Comparison of ENCODE assay signal across 8 mouse cellular contexts in the genomic region with DNA sequence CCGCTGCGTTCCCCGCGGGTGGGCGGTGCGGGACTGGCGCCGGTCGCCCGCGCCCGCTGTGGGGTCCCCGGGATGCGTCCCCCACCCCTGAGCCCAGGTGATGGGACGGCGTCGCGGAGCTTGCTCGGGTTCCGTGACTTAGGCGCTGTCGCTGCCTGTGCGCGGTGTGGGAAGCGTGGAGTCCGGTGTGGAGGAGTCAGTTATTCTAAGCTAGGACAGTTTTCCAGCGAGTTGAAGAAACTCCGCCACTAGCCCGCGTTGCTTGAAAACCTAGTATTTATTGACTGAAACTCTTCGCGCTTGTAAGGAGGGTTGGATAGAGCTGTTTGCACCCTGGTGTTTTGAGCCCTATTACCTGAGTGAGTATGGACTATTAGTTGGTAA. TPM values are rescaled to one million over a fixed set of nuclear protein-coding genes. Genes with fewer than 3 reads are reported as not detected.
DNase-seq lines count a peak whose midpoint lies in the region; ATAC-seq and TF ChIP-seq lines count a peak whose summit lies in the region.

No protein-coding gene starts in this region.

- no peak for DNase-seq in gastrocnemius, adult 2 months
- no peak for DNase-seq in gastrocnemius, postnatal 14 days
- DNase-seq in testis, postnatal 10 days (ENCODE audit: low spot score), result no peak
- DNase-seq in gastrocnemius, postnatal 36 days, result no peak
- DNase-seq in thymus, adult 18-20 months, result no peak

- intact Hi-C loops in gastrocnemius, adult 2 months (cut with DNase I), result loop anchor here (5.0 kb wide), 1 partner anchor 219 kb away; no protein-coding TSS in a partner anchor
- intact Hi-C loops in gastrocnemius, postnatal 14 days (cut with DNase I; ENCODE audit: low total_unique reads), result loop anchor here (5.0 kb wide), 1 partner anchor 81 kb away; no protein-coding TSS in a partner anchor
- intact Hi-C loops in gastrocnemius, postnatal 36 days (cut with DNase I), result loop anchor here (2.0 kb wide), 1 partner anchor 80 kb away; no protein-coding TSS in a partner anchor

- 0% methylated on average over 31 of the region's 32 CpGs for WGBS in hindbrain, embryonic 13.5 days
- under 1% methylated on average over 32 of the region's 32 CpGs for WGBS in midbrain, embryonic 15.5 days

- H3K9me3 ChIP-seq in hindbrain, embryonic 13.5 days, result no peaks in the 10 kb centered on the region
- H3K9me3 ChIP-seq in midbrain, embryonic 15.5 days, result no peaks in the 10 kb centered on the region

- no peaks in the 10 kb centered on the region; the same call in 1 of the 2 replicates for H3K4me1 ChIP-seq in testis, adult 2 months (ENCODE audit: control insufficient read depth, insufficient read depth, low read length)
- H3K4me1 ChIP-seq in hindbrain, embryonic 13.5 days (replicated peaks), result peaks cover 26% of the 10 kb centered on the region
- peaks cover 34% of the 10 kb centered on the region for H3K4me1 ChIP-seq in midbrain, embryonic 15.5 days

- H3K9ac ChIP-seq in hindbrain, embryonic 13.5 days, result peak overlapping the region; percentile 84
- peak overlapping the region; percentile 70 for H3K9ac ChIP-seq in midbrain, embryonic 15.5 days

- peak overlapping the region; percentile 95 for H3K27ac ChIP-seq in gastrocnemius, adult 2 months
- peak overlapping the region; percentile 77 for H3K27ac ChIP-seq in testis, adult 2 months (ENCODE audit: control insufficient read depth, insufficient read depth, low read depth, low read length)
- H3K27ac ChIP-seq in hindbrain, embryonic 13.5 days, result peak overlapping the region; percentile 84
- peak overlapping the region; percentile 72 for H3K27ac ChIP-seq in midbrain, embryonic 15.5 days

- peak; percentile 46 for ATAC-seq in hindbrain, embryonic 13.5 days (ENCODE audit: low FRiP score)
- ATAC-seq in midbrain, embryonic 15.5 days (replicated peaks), result peak; percentile 58

- TF ChIP-seq POLR2A in testis, adult 2 months (IDR thresholded peaks at IDR 0.05; ENCODE audit: control insufficient read depth, low read depth, low read length), result no peak; the same call in 1 of the 2 replicates

- no peaks in the 10 kb centered on the region for H3K36me3 ChIP-seq in testis, adult 2 months (ENCODE audit: control insufficient read depth, insufficient read depth, low read length)
- H3K36me3 ChIP-seq in hindbrain, embryonic 13.5 days, result 0 out of 2 replicates have a peak, but pooled peaks cover 4% of the 10 kb centered on the region
- no peaks in the 10 kb centered on the region for H3K36me3 ChIP-seq in midbrain, embryonic 15.5 days (replicated peaks)

- no peaks in the 10 kb centered on the region for H3K27me3 ChIP-seq in testis, adult 2 months (ENCODE audit: control insufficient read depth, insufficient read depth, low read length)
- H3K27me3 ChIP-seq in hindbrain, embryonic 13.5 days, result no peaks in the 10 kb centered on the region
- H3K27me3 ChIP-seq in midbrain, embryonic 15.5 days (replicated peaks), result no peaks in the 10 kb centered on the region

- H3K4me3 ChIP-seq in gastrocnemius, adult 2 months, result peak overlapping the region; percentile 80
- peak overlapping the region; percentile 94 for H3K4me3 ChIP-seq in testis, adult 2 months (ENCODE audit: control insufficient read depth, low read depth, low read length)
- H3K4me3 ChIP-seq in hindbrain, embryonic 13.5 days, result peak overlapping the region; percentile 84
- H3K4me3 ChIP-seq in midbrain, embryonic 15.5 days, result peak overlapping the region; percentile 87

- TF ChIP-seq CTCF in gastrocnemius, adult 2 months (IDR thresholded peaks at IDR 0.05), result no peak
- no peak for TF ChIP-seq CTCF in testis, adult 2 months (IDR thresholded peaks at IDR 0.05; ENCODE audit: control insufficient read depth, insufficient read depth, insufficient replicate concordance, low read depth, low read length)

- H3K4me2 ChIP-seq in hindbrain, embryonic 13.5 days, result peak overlapping the region; percentile 71
- peak overlapping the region; percentile 87 for H3K4me2 ChIP-seq in midbrain, embryonic 15.5 days

RNA-seq across cellular contexts. Expression of a gene that starts 0.6 kb away (rescaled TPM):
- total RNA-seq in gastrocnemius, adult 2 months (2021), result 1 to 10 TPM; 2.4 to 3.2 TPM
- 1 to 10 TPM; 2.1 to 2.5 TPM for total RNA-seq in gastrocnemius, postnatal 14 days (2021)
- 10.7 and 12.1 TPM in 2 replicates for polyA plus RNA-seq in testis, adult 2 months (2012; rRNA removed)
- 3.0 TPM in 2 replicates for polyA plus RNA-seq in hindbrain, embryonic 13.5 days (2015; fragmentation: Nextera tagmentation; extraction: Ambion mirVana)
- polyA plus RNA-seq in midbrain, embryonic 15.5 days (2015; fragmentation: Nextera tagmentation; extraction: Ambion mirVana), result 2.3 and 2.5 TPM in 2 replicates
- total RNA-seq in gastrocnemius, postnatal 36 days (2021), result 1 to 10 TPM; 1.5 to 2.2 TPM

RNA-seq across cellular contexts. Expression of a gene that starts 0.8 kb away (rescaled TPM):
- total RNA-seq in gastrocnemius, adult 2 months (2021), result 10 to 100 TPM; 40.3 to 50.5 TPM
- total RNA-seq in gastrocnemius, postnatal 14 days (2021), result 10 to 100 TPM; 20.4 to 21.2 TPM
- 25.3 and 33.7 TPM in 2 replicates for polyA plus RNA-seq in testis, adult 2 months (2012; rRNA removed)
- polyA plus RNA-seq in hindbrain, embryonic 13.5 days (2015; fragmentation: Nextera tagmentation; extraction: Ambion mirVana), result 65.4 and 66.1 TPM in 2 replicates
- polyA plus RNA-seq in midbrain, embryonic 15.5 days (2015; fragmentation: Nextera tagmentation; extraction: Ambion mirVana), result 59.0 and 62.5 TPM in 2 replicates
- total RNA-seq in gastrocnemius, postnatal 36 days (2021), result 10 to 100 TPM; 32.5 to 40.1 TPM
